Mouse (Mus musculus) T-helper 2 cell (primary cell): ENCODE measurements at regions not wholly inside any gene's neighbourhood (a gene's known extent, or its start where the extent isn't known, plus 50 kb on each side); places are given as distances from the start of the nearest gene placed in this dataset.
"Not testable (repeated sequence)": the region's sequence is repeated elsewhere in the genome, so short reads cannot be mapped to it uniquely, and the experiment has no call there.

Source experiments
- in situ Hi-C: fragments of 300-600 bp; cut with MboI, MseI; formaldehyde crosslinking; loops from one replicate; pipeline ENCODE4 v1.15.1; 2025; ENCODE audit warnings: high pct_unique_total_duplicates

DNA sequence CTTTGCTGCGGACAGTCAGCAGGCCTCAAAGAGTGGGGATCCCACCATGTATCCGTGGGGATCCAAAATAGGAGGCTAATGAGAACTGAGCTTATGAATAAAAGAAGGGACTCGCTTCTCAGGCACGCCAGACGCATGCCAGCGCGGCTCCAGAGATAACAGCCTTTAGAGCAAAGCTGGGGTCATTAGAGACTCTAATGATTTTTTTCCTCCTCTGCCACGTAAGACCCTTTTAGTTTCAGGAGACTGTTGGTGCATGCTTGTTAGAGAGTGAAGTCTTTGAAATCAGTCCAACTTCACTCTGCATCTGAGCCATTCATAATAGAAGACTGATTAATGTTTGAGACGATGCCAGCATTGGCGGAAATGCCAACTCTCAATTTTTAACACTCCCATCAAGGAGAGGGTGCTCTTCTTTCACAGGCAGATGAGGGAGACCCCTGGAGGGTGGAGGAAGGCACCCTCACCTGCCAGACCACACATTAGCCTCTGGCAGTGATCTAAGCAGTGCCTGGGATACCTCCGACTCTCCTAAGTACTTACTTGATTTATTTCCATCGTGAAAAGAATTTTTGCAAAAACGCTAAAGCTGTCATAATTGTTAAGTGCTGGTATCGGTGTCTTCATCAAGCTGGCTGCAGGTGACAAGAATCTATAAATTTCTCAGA, 104.0 kb upstream of the Tcerg1l start:
- in situ Hi-C loops, result no loop called here

DNA sequence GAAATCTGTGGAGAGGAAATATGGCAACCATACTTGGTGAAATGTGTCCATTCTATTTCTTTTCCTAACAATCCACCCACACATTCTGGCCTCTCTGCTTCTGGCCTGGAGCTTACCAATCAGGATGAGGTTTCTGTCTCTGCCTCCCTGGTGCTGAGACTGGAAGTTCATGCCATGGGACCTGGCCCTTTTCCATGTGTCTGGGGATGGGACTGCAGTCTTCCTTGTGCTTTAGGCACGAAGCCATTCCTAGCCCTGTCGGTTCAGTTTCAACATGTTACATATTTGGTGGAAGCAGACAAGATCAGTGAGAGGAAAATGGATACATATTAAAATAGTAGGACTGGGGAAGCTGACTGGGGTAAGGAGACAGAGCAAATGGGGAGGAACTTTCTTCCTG, 100.2 kb upstream of the Tcerg1l start:
- in situ Hi-C loops, result no loop called here

DNA sequence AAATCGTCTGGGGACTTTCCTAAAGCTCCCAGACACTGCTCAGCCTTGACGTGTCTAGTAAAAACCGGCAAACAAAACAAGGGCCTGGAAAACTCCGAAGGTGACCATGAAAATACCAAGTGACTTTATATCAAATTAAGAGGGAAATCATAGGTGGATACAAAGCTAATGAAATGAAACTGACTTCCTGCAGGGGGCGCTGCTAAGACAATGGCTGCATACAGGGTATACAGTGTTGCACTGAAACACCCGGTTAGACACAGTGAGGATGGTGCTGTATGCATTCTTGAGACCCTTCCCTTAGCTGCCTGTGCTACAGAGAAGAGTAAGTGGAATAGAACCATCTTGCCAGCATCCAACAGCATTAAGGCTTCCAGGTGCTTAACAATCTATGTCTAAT, 99.7 kb upstream of the Tcerg1l start:
- in situ Hi-C loops, result no loop called here

DNA sequence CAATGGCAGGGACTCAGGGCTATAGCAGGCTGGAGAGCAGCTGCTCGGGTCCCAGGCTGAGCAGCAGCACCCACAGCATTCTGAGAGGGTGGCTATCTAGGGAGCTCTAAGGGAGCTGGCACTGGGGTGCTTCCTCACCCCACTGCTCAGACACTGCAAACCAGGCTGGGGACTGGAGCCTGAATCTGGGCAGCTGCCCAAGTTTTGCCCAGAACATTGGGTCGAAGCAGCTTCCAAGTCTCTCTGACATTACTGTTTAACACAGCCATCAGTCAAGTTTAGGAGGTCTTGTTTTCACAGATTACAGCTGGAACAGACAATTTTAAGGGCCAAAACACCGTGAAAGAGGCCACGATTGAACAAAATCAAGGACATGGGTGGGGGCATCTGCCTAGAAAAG, 96.1 kb upstream of the Tcerg1l start:
- in situ Hi-C loops, result no loop called here

DNA sequence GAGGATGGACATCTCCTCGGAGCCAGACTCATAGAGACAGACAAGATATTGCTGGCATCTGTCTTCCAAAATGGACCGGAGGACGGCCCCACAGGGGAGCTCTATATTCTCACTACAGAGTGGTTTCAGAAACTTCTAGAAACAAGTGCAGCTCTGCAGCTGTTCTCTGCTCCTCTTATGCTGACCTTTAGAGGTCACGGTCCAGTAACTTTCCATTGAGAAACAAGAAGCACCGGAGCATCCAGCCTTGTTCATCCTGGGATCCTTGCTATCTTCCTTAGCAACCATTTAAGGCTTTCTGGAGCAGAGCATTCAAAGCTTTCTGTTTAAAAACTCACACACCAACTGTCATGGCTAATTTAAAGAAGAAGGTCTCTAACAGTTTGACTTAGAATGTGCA, 94.7 kb upstream of the Tcerg1l start:
- in situ Hi-C loops, result no loop called here

DNA sequence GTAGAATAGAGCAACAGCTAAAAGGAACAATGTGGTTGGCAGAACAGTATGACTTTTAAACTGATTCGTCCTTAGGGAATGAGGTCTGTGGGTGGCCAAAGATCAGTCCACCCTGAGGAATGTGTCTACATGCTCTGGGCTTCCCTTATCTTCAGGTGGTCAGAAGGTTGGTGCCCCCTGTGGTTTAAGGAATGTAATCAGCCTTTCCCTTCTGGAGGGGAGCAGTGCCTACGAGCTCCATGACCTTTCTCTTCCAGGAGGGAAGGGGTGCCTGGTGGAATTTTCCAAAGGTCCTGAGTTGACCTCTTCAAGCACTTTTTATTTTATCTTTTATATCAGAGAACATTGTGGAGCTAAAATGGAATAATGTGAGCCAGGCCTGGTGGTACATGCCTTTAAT, 91.9 kb upstream of the Tcerg1l start:
- in situ Hi-C loops, result no loop called here

DNA sequence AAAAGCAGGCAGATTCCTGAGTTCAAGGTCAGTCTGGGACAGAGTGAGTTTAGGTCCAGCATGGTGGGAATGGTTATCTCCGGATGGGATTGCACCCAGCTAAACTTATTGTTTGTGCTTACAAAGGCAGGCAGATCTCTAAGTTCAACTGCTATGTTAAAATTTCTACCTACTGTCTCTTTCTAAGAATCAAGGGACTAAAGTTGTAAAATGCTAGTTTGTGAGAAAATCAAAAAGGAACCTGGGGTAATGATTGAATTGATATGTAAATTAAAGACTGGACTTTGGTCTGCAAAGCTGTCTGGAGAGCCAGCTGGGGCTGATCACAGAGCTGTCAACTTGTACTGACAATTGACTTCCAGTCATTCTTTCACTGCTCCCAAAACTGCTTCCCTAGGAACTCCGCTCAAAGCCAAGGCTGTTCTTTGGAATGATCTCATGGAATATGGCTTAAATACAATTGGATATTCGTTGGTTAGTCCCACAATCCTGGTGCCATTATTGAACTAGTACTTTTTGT, 90.7 kb upstream of the Tcerg1l start:
- in situ Hi-C loops, result no loop called here

DNA sequence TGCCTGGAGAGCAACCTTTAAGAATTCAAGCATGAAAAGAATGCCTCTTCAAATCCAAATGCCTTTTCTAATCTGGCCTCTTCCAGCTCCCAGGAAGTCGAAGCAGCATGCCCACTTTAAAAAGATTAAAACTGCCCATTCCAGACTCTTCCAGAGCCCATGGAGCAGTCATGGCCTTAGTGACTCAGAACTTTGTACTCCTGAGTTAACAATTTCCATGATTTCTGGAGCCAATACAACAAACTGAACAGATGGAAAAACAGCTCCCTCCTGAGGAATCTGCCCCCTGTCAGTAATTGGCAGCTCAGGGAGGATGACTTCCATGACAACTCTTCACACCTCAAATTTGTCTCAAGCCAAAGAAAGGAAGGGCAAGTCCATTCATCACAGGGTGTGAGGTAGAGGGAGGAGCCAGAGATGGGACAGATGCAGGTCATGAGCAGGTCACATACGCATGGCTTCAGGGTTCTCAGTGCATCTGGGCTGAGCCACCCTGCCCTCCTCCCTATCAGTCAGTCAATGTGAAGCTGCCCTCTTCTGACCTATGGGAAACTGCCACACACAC, 75.4 kb upstream of the Tcerg1l start:
- in situ Hi-C loops, result no loop called here

DNA sequence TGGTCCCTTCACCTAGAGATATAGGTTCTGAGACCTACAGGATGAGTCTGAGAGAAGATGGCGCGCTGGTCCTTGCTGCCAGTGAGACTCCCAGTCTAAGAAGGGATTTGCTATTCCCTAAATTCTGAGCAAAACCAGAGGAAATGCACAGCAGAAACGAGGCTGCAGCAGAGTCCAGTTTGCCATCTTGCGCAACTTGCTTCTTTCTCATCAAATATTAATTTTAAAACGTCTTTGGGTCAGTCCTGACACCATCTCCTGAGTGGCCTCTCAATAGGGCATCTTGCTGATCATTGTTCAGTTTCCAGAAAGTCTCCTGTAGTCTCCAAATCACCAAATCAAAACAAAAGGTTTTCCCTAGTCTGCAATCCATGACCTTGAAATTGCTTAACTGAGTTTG, 74.8 kb upstream of the Tcerg1l start:
- in situ Hi-C loops, result no loop called here

DNA sequence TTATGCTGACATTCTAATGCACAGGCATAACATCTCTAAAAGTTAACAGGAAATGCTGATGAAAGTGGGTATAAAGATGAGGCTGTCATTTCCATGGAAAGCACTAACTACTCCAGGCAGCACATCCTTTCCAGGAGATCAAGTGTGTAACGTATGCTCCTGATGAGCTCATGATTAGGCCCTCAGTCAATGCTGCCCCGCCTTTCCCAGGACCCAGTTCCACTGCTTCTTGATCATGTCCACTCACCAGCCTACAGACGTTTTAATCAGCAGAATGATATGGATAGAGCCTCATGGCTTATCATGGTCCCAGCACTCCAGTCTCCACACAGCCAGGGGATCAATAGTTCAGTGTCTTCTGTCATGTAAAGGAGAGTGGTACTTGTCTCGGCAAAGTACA, 71.7 kb upstream of the Tcerg1l start:
- in situ Hi-C loops, result no loop called here

DNA sequence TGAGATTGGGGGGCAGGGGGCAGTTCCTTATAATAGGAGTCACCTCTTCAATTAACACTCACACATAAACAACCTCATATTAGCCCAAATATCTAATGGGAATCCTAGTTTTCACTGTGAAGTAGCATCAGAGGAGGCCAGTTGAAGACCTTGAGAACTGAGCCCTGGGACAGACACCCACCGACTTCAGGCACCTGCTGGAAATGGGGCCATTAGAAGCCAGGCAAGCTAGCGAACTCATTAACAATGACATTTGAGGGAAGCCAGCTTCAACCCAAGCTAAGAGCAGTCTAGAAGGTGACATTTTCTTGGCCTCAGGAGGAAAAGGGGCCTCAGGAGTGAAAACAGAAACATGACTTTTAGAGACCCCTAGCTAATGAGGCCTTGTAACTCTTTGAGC, 70.9 kb upstream of the Tcerg1l start:
- in situ Hi-C loops, result no loop called here

DNA sequence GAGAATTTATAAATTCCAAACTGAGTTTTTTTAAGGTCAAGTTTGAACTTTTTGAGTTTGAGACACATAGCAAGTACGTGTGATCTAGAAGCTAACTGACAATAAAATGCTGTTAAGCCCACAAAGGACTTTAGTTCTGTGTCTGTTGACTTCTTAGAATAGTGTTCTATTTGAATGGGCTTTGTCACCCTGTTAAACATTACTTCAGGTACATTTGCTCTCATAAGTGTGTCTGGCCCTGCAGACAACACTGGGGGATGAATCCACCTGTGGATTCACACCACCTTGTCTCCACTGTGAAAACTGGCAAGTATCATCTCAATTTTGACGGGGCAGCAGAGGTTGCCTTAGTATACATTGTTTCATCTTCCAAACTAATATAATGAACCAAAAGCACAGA, 70.5 kb upstream of the Tcerg1l start:
- in situ Hi-C loops, result no loop called here

DNA sequence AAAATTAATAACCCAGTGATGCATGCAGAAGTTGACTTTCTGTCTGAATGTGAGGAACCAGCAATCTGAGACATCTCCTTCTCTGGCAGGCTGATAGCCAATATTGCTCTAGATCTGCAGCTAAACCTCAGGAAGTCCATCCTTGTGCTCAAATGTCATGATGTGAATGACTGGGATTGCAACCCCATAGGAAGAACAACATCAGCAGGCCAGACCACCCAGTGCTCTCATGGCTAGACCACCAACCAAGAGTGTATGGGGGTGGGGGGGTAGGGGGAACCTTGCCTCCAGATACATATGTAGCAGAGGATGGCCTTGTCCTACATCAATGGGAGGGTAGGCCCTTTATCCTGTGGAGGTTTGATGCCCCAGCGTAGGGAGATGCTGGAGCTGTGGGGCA, 69.9 kb upstream of the Tcerg1l start:
- in situ Hi-C loops, result no loop called here

DNA sequence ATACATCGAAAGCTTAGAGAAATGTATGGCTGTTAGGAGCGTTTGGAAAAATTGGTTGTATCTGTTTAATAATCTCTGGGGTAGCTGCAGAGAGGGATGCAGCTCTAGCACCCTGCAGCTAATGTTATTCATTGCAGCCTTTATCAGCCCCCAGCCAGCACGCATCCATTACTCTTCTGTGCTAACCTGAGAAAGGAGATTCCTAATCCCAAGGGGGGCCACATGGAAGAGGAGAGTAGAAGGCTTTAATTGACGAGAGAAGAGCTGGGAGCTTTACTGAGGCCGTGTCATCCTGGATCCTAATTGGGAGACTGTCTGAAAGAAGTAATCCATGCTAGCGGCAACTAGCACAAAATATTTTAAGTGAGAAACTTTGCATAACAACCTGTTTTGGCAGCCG, 60.4 kb upstream of the Tcerg1l start:
- in situ Hi-C loops, result no loop called here

DNA sequence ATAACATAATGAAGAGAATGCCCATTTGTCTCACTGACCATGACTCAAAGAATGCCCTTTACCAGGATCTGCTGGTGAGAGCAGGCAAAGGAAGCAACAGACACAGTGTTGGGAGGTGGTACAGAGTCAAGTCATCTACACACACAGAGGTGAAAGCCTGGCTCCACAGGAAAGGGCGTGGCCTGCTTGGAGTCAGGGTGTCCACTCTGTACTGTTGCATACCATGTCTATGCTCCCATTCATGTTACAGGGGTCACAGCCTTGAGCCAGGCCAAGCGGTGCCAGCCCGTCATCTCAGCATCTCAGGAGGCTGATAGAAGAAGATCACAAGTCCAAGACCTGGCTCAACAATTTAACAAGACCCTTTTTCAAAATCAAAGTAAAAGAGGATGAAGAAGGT, 57.8 kb upstream of the Tcerg1l start:
- in situ Hi-C loops, result no loop called here

DNA sequence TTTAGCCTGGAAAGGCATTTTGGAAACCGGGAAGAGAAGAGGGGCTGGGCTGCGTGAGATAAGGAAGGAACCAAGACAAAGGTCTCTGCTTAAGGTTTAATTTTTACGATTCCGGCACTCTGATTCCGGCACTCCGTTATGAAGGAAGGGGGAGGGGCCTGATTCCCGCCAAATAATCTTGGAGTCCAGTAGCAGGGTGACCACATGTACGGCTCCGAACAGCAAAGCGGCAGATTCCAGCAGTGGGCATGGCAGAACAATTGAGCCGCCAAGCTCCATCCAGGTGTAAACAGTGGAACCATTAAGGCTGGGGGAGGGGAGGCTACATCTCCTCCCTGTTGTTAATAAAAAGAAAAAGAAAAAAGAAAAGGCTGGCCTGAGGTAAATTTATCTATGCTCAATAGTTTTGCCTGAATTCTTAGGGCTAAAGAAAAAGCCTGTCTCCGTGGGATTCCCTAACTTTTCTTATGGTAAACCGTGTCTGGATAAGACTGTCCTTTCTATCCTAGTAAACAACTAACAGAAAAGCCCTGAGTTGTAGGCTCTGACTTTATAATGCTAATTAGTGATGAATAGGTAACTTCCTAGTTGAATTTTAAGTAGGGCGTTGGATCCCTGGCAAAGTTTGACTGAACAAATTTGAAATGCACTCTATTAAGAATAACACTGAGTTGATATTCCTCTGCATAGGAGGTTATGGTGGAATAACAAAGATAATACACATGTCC, 57.1 kb upstream of the Tcerg1l start:
- in situ Hi-C loops, result not testable (repeated sequence)

DNA sequence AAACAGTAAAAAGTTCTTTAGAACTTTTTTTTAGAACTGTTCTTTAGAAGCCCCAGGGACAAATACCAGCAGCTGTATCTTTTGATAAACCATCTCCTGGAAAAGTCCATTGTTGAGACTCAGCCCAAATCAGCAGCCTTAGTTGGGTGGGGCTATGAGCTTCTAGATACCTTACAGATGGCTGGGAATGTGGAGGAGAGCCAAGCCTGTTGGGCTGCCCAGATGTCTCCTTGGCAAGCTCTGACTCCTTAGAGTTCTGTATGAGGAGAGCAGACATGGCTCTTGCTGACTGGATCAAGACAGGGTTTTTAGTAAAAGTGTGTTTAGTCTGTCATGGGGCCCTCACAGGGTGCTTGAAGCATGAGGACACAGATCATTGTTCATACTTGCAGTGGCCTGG, 53.8 kb upstream of the Tcerg1l start:
- in situ Hi-C loops, result no loop called here

DNA sequence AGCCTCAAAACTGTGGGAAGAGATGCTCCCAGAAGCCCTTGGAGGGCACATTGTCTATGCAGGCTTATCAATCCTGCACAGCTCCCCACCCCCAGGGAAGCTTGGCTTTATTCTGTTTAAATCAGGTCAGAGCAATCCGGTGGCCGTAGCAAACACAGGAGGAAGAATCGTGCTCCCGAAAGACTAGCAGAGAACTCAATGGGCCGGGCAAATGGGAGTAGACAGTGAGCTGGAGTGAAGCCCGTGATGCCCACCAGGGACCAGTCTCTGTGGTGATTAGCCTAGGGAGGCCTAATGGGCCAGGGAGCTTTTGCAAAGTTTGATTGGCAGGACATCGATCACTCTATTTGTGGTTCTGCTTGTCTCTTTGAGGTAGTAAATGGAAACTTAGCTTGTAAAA, 51.0 kb upstream of the Tcerg1l start:
- in situ Hi-C loops, result no loop called here
